Mouse (Mus musculus) kidney, postnatal 14 days (tissue): ENCODE measurements at regions not wholly inside any gene's neighbourhood (a gene's known extent, or its start where the extent isn't known, plus 50 kb on each side); places are given as distances from the start of the nearest gene placed in this dataset.
"Not testable (repeated sequence)": the region's sequence is repeated elsewhere in the genome, so short reads cannot be mapped to it uniquely, and the experiment has no call there.

Experiments
- DNase-seq: peaks from one replicate; pipeline ENCODE4 v3.0.0; 2022; ENCODE audit warnings: mixed read lengths

GRCm38 (mm10) chr1:124517543-124518171, 472.3 kb upstream of the Dpp10 start:
- DNase-seq: peak; percentile 1

- DNase-seq: no peak
Observed at GRCm38 (mm10) chr1:124510492-124510891, 465.1 kb upstream of the Dpp10 start.

GRCm38 (mm10) chr1:124488456-124488855, 443.1 kb upstream of the Dpp10 start:
- DNase-seq: no peak

- DNase-seq: no peak
Observed at GRCm38 (mm10) chr1:124487965-124488364, 442.6 kb upstream of the Dpp10 start.

- DNase-seq: peak; percentile 12
Observed at GRCm38 (mm10) chr1:124450128-124450527, 404.8 kb upstream of the Dpp10 start.

GRCm38 (mm10) chr1:124439526-124439925, 394.2 kb upstream of the Dpp10 start:
- no peak for DNase-seq

- no peak for DNase-seq
Observed at GRCm38 (mm10) chr1:124435850-124436249, 390.5 kb upstream of the Dpp10 start.

GRCm38 (mm10) chr1:124429583-124429982, 384.2 kb upstream of the Dpp10 start:
- DNase-seq: no peak

GRCm38 (mm10) chr1:124416762-124417161, 371.4 kb upstream of the Dpp10 start:
- DNase-seq: no peak

GRCm38 (mm10) chr1:124410236-124410635, 364.9 kb upstream of the Dpp10 start:
- DNase-seq: no peak

GRCm38 (mm10) chr1:124409781-124410180, 364.4 kb upstream of the Dpp10 start:
- DNase-seq: no peak

GRCm38 (mm10) chr1:124369604-124370003, 324.2 kb upstream of the Dpp10 start:
- DNase-seq: no peak

GRCm38 (mm10) chr1:124348491-124348890, 303.1 kb upstream of the Dpp10 start:
- not testable (repeated sequence) for DNase-seq

- DNase-seq: no peak
Observed at GRCm38 (mm10) chr1:124339444-124339843, 294.1 kb upstream of the Dpp10 start.

- DNase-seq: no peak
Observed at GRCm38 (mm10) chr1:124338648-124339047, 293.3 kb upstream of the Dpp10 start.

GRCm38 (mm10) chr1:124332294-124332693, 286.9 kb upstream of the Dpp10 start:
- DNase-seq: no peak
